Mouse (Mus musculus): ENCODE measurements around the gene Irf2.

DNA sequence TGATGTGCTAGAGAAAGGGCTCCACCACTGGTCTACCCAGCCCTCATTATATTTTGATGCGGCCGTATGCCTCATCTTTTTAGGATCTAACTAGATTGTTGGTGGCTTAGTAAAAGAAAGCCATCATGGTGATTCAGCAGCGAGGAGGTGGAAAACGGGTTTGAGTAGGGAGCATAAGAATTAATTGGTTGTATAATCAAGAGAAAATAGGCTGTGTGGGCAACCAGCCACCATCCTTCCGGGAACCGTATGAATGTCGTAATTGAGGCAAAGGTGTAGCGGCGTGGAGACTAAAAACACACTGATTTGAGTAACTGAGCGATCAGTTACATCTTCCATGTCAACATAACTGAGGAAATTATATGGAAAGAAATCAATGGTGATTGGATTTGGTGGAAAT lies 101.3 kb downstream of the Irf2 start:
- TF ChIP-seq CTCF (IDR thresholded peaks at IDR 0.05; ENCODE audit: low read depth) (no peak), EP300 (IDR thresholded peaks at IDR 0.05; ENCODE audit: low read depth) (no peak)

Data from liver, postnatal 0 days (tissue).